Mouse (Mus musculus): ENCODE measurements around the gene Slc17a3. TPM values are rescaled to one million over a fixed set of nuclear protein-coding genes. Genes with fewer than 3 reads are reported as not detected.

Slc17a3 gene
- polyA plus RNA-seq, 1 experiment = 0.05 TPM

DNA sequence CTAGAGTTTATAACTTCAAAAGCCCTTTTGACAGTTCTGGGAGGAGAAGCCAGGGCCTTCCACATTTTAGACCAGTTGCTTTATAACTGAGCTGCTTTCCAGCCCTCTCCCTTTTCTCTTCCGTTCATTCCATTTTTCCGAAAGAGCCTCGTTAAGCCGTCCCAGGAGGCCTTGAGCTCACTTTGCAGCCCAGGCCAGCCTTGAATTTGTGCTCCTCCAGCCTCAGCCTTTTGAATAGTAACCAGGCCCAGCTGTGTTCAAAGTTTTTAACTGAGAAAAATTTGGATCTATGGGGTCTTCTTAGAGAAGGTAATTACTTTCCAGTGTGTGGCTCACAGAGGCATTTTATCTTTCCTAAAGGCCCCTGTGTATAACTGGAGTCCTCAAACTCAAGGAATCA, 6.6 kb downstream of the Slc17a3 start:
- DNase-seq = no peak
- WGBS = 96% methylated on average over 4 of the region's 4 CpGs
- Histone ChIP-seq H3K4me3 (ENCODE audit: control insufficient read depth, insufficient read depth, low read length) (no peak overlapping the region), H3K36me3 (ENCODE audit: control insufficient read depth, insufficient read depth, low read length) (no peaks in the 10 kb centered on the region), H3K27me3 (ENCODE audit: control insufficient read depth, insufficient read depth, low read length) (no peaks in the 10 kb centered on the region), H3K4me1 (replicated peaks; ENCODE audit: control insufficient read depth, insufficient read depth, low read length) (no peaks in the 10 kb centered on the region), H3K27ac (ENCODE audit: control insufficient read depth, insufficient read depth, low read length) (no peak overlapping the region)
- TF ChIP-seq POLR2A (IDR thresholded peaks at IDR 0.05; ENCODE audit: control insufficient read depth, extremely low read depth, insufficient read depth, low read length, poor library complexity) (no peak), CTCF (IDR thresholded peaks at IDR 0.05; ENCODE audit: borderline replicate concordance, control insufficient read depth, extremely low read depth, insufficient read depth, low read length, poor library complexity) (no peak)

DNA sequence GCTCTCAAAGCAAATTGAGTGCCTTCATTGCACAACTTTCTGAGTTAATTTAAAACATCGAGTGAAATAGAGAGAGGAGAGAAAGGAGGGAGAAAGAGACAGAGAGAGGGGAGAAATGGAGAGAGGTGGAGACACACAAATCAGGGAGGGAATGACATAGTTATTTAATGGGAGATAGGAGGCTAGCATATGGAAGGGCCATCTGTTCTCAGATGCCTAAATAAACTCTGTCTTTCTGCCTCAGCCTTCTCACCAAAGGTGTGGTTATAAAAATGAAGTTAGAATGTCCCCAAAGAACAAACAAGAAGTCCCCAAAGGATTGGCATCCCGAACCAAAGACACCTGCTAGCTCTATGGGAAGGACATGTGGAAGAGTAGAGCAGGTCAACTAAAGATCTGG, 10.1 kb downstream of the Slc17a3 start:
- H3K27ac ChIP-seq (ENCODE audit: control insufficient read depth, insufficient read depth, low read length) = no peak overlapping the region
- 88% methylated on average over 2 of the region's 2 CpGs for WGBS

DNA sequence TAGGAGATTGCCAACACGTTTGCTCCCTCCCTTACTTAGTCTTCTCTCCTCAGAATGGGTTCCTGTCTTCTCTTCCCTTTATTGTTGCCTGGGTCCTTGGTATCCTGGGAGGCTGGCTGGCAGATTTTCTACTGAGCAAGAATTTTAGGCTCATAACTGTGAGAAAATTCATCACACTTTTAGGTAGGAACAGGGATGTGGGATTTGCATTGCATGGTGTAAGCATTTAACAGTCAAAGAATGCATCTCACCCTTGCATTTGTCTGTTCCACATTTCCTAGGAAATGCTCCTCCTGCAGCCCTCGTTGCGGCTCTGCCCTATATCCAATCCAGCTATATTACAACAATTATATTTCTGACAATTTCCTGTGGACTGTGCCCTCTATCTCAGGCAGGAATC, 17.2 kb downstream of the Slc17a3 start:
- Histone ChIP-seq H3K4me3 (ENCODE audit: control insufficient read depth, insufficient read depth, low read length) (no peak overlapping the region), H3K4me1 (replicated peaks; ENCODE audit: control insufficient read depth, insufficient read depth, low read length) (no peaks in the 10 kb centered on the region), H3K27me3 (ENCODE audit: control insufficient read depth, insufficient read depth, low read length) (no peaks in the 10 kb centered on the region), H3K36me3 (ENCODE audit: control insufficient read depth, insufficient read depth, low read length) (no peaks in the 10 kb centered on the region), H3K27ac (ENCODE audit: control insufficient read depth, insufficient read depth, low read length) (no peak overlapping the region)
- WGBS = 75% methylated on average over 3 of the region's 3 CpGs
- TF ChIP-seq POLR2A (IDR thresholded peaks at IDR 0.05; ENCODE audit: control insufficient read depth, extremely low read depth, insufficient read depth, low read length, poor library complexity) = no peak
- no peak for DNase-seq

More for the DNA sequence above, 10.1 kb downstream of the Slc17a3 start:
- no peaks in the 10 kb centered on the region for H3K4me1 ChIP-seq (replicated peaks; ENCODE audit: control insufficient read depth, insufficient read depth, low read length)
- no peaks in the 10 kb centered on the region for H3K36me3 ChIP-seq (ENCODE audit: control insufficient read depth, insufficient read depth, low read length)
- no peaks in the 10 kb centered on the region for H3K27me3 ChIP-seq (ENCODE audit: control insufficient read depth, insufficient read depth, low read length)
- TF ChIP-seq CTCF (IDR thresholded peaks at IDR 0.05; ENCODE audit: borderline replicate concordance, control insufficient read depth, extremely low read depth, insufficient read depth, low read length, poor library complexity) (no peak), POLR2A (IDR thresholded peaks at IDR 0.05; ENCODE audit: control insufficient read depth, extremely low read depth, insufficient read depth, low read length, poor library complexity) (no peak)
- H3K4me3 ChIP-seq (ENCODE audit: control insufficient read depth, insufficient read depth, low read length) = no peak overlapping the region
- no peak for DNase-seq

DNA sequence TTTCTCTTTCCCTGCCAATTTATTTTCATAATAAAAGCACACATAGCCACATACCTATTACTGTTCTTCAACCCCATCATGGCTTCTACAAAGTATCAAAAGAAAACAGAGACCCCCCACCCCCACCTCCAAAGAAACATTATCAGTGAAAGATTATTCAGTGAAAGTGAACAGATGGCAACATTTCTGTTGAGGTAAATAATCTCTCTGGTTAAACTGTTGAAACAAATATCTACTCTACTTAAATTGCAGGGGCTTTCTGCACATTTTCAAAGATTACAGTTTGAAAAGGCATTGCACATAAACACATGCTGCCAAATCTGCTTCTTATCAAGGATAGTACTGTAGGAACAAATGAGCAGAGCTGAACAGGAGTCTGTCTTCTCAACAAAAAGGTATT, 22.6 kb downstream of the Slc17a3 start:
- Histone ChIP-seq H3K4me1 (replicated peaks; ENCODE audit: control insufficient read depth, insufficient read depth, low read length) (no peaks in the 10 kb centered on the region), H3K4me3 (ENCODE audit: control insufficient read depth, insufficient read depth, low read length) (no peak overlapping the region), H3K27me3 (ENCODE audit: control insufficient read depth, insufficient read depth, low read length) (no peaks in the 10 kb centered on the region), H3K36me3 (ENCODE audit: control insufficient read depth, insufficient read depth, low read length) (no peaks in the 10 kb centered on the region), H3K27ac (ENCODE audit: control insufficient read depth, insufficient read depth, low read length) (no peak overlapping the region)
- no peak for TF ChIP-seq CTCF (IDR thresholded peaks at IDR 0.05; ENCODE audit: borderline replicate concordance, control insufficient read depth, extremely low read depth, insufficient read depth, low read length, poor library complexity)
- no peak for TF ChIP-seq POLR2A (IDR thresholded peaks at IDR 0.05; ENCODE audit: control insufficient read depth, extremely low read depth, insufficient read depth, low read length, poor library complexity)
- no peak for DNase-seq

DNA sequence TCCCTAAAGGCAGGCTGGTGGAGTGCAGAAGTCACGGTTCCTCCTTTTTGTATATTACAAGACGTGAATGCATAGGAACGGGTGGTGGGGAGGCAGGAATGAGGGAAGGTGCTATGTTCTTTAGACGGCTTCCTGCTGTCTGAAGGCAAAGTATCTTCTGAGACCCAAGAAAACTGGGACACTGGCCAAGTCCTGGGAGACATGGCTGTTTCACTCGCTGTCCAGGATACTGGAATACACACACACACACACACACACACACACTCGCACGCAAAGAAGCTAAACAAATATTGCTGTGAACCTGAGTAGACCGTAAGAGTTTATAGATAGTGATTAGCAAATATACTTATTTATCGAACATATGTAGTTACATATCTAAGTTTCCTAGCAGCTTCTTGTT, 25.5 kb downstream of the Slc17a3 start:
- TF ChIP-seq POLR2A (IDR thresholded peaks at IDR 0.05; ENCODE audit: control insufficient read depth, extremely low read depth, insufficient read depth, low read length, poor library complexity) (no peak), CTCF (IDR thresholded peaks at IDR 0.05; ENCODE audit: borderline replicate concordance, control insufficient read depth, extremely low read depth, insufficient read depth, low read length, poor library complexity) (no peak)
- Histone ChIP-seq H3K4me3 (ENCODE audit: control insufficient read depth, insufficient read depth, low read length) (no peak overlapping the region), H3K4me1 (replicated peaks; ENCODE audit: control insufficient read depth, insufficient read depth, low read length) (no peaks in the 10 kb centered on the region), H3K36me3 (ENCODE audit: control insufficient read depth, insufficient read depth, low read length) (no peaks in the 10 kb centered on the region), H3K27ac (ENCODE audit: control insufficient read depth, insufficient read depth, low read length) (no peak overlapping the region), H3K27me3 (ENCODE audit: control insufficient read depth, insufficient read depth, low read length) (no peaks in the 10 kb centered on the region)
- 94% methylated on average over 9 of the region's 9 CpGs for WGBS
- no peak for DNase-seq

DNA sequence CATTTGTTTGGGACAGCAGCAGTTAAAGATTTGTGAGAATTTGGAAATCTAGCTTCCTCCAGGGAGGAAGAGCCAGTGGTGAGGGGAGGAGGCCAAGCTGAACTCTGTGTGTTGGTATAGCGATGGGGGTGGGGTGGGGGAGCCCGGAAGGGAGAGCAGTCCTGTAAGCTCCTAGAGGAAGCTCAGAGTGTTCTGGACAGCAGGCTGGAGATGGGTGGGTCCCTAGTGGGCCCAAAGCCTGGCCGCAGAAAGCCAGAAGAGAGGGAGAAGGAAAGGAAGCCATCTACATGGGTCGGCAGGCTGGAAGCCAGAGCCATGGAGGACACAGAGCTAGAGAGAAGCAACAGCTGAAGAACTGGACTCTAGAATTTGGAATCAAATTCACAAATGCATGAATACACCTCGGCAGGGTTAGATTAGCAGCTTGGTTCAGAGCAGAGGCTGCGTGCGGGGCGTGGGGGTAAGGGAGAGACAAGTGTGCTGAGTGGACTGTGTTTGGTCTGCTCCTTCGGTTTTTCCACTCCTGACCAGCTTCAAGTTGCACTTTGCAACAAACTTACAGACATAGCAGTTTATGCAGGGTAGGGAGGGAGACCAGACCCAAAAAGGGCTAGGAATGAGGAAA, 27.0 kb downstream of the Slc17a3 start:
- TF ChIP-seq POLR2A (IDR thresholded peaks at IDR 0.05; ENCODE audit: control insufficient read depth, extremely low read depth, insufficient read depth, low read length, poor library complexity) = no peak
- TF ChIP-seq CTCF (IDR thresholded peaks at IDR 0.05; ENCODE audit: borderline replicate concordance, control insufficient read depth, extremely low read depth, insufficient read depth, low read length, poor library complexity) = no peak
- 89% methylated on average over 9 of the region's 9 CpGs for WGBS
- Histone ChIP-seq H3K4me3 (ENCODE audit: control insufficient read depth, insufficient read depth, low read length) (no peak overlapping the region), H3K27ac (ENCODE audit: control insufficient read depth, insufficient read depth, low read length) (no peak overlapping the region), H3K36me3 (ENCODE audit: control insufficient read depth, insufficient read depth, low read length) (no peaks in the 10 kb centered on the region), H3K4me1 (replicated peaks; ENCODE audit: control insufficient read depth, insufficient read depth, low read length) (no peaks in the 10 kb centered on the region), H3K27me3 (ENCODE audit: control insufficient read depth, insufficient read depth, low read length) (no peaks in the 10 kb centered on the region)
- DNase-seq = no peak

DNA sequence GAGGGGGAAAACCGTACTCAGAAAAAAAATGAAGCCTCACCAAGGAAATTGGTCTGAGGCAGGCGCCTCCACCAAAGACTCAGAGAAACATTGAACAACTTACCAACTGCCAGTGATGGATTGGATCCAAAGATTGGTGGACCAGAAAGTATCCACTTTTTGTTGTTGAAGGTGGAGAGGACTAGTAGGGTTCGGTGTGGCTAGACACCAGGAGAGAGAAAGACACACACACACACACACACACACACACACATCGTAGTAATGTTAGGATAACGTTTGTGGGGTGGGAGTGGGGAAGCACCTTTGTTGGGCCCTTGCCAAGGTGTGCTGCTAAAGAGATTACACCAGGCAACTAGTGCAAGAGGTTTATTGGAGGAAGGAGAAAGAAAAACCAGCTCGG, 27.8 kb downstream of the Slc17a3 start:
- Histone ChIP-seq H3K27me3 (ENCODE audit: control insufficient read depth, insufficient read depth, low read length) (no peaks in the 10 kb centered on the region), H3K4me3 (ENCODE audit: control insufficient read depth, insufficient read depth, low read length) (no peak overlapping the region), H3K4me1 (replicated peaks; ENCODE audit: control insufficient read depth, insufficient read depth, low read length) (no peaks in the 10 kb centered on the region), H3K27ac (ENCODE audit: control insufficient read depth, insufficient read depth, low read length) (no peak overlapping the region), H3K36me3 (ENCODE audit: control insufficient read depth, insufficient read depth, low read length) (no peaks in the 10 kb centered on the region)
- WGBS = 82% methylated on average over 6 of the region's 6 CpGs
- DNase-seq = no peak
- no peak for TF ChIP-seq CTCF (IDR thresholded peaks at IDR 0.05; ENCODE audit: borderline replicate concordance, control insufficient read depth, extremely low read depth, insufficient read depth, low read length, poor library complexity)
- no peak for TF ChIP-seq POLR2A (IDR thresholded peaks at IDR 0.05; ENCODE audit: control insufficient read depth, extremely low read depth, insufficient read depth, low read length, poor library complexity)
